Mouse (Mus musculus) heart, postnatal 0 days (tissue): ENCODE measurements around the gene Brwd1.

Experiments used
- CTCF ChIP-seq: IDR thresholded peaks from 2 replicates; pipeline ENCODE4 v1.5.1; 2016; ENCODE audit warnings: antibody characterized with exemption, control low read depth, low read depth
- EP300 ChIP-seq: IDR thresholded peaks from 2 replicates; pipeline ENCODE4 v1.6.1; 2016; ENCODE audit warnings: antibody characterized with exemption, low read depth

DNA sequence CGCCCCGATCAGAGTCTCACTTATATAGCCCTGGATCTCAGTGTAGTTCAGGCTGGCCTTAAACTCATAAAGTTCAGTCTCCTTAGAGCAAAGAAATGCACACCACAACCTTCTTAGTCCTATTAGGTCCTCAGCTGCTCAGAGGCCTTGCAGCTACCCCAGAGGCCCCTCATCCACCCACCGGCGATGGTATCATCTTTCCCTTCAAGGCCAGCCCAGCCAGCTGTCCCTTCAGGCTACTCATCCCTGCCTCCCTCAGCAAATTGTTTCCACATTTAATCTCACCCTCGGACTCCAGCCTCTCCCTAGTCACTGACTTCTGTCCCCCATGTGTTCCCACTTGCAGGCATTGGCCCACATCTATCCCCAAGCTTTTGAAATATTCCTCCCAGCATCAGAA, 5.8 kb upstream of the Brwd1 start:
- no peak for TF ChIP-seq CTCF
- TF ChIP-seq EP300 = no peak
